In the genomic region with DNA sequence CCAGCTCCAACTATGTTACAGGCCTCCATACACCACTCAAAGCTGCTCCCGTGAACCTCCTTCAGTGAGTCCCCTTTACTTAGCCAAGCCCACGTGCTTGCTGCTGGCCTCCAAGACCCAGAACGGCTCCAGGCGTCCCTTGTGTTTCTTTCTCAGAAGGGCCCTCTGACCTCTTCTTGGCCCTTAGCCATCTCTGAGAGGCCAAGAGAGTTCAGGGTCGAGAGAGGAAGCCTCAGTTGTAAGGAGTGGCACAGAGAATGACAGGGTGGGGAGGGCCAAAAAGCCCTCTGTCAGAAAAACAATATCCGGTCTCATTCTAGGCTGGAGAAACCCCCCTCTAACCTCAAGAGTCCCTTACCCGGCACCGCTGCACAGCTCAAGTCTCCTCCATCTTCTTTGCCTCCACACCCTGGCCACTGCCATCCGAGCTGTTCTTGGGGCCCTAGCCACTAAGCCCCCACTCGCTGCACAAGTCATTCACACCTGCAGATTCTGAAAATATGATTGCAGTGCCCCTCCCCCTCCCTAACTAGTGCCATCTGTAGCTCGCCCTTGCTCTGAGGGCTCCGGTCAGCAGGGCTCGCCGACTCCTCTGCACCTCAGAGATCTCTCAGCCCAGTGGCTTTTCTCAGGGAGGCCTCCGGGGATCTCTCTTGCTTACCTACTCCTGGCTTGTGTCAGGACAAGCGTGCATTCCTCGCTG, we compare ENCODE assay signal across 15 mouse cellular contexts.
DNase-seq lines count a peak whose midpoint lies in the region; ATAC-seq lines count a peak whose summit lies in the region.
"Had no signal": no experiment of that assay in that cellular context is flagged by ENCODE, and none has a peak within 500 bp of the region (broad histone marks: within the 10 kb centered on the region; RNA-seq: fewer than 3 reads in every experiment).

No protein-coding gene starts in this region.

- H3K27ac ChIP-seq in midbrain, embryonic 10.5 days (replicated peaks), result peak overlapping the region; percentile 34; the same call in 1 of the 2 replicates
- H3K27ac ChIP-seq in midbrain, embryonic 13.5 days, result no peak overlapping the region
- H3K27ac ChIP-seq: limb, embryonic 13.5 days had no signal

- H3K9ac ChIP-seq in midbrain, embryonic 13.5 days (replicated peaks), result no peak overlapping the region
- H3K9ac ChIP-seq: limb, embryonic 13.5 days had no signal

- peak; percentile 39 for DNase-seq in embryo, embryonic 10 days (ENCODE audit: low spot score)
- DNase-seq in embryo, embryonic 9.5 days (ENCODE audit: extremely low spot score), result no peak
- DNase-seq in midbrain, embryonic 10.5 days (ENCODE audit: low spot score), result no peak
- DNase-seq in kidney, postnatal 36 days, result peak; percentile 6 to 41
- no peak for DNase-seq in thymus, postnatal 25 days
- no peak for DNase-seq in frontal cortex, postnatal 10 days (ENCODE audit: low spot score in 2 of 2)
- no peak for DNase-seq in urinary bladder, postnatal 10 days (ENCODE audit: low spot score)
- DNase-seq: cerebellum, adult 11-12 months; heart, adult 18-20 months; right cerebral cortex, postnatal 14 days had no signal

- H3K36me3 ChIP-seq in midbrain, embryonic 10.5 days, result no peaks in the 10 kb centered on the region
- no peaks in the 10 kb centered on the region for H3K36me3 ChIP-seq in midbrain, embryonic 13.5 days
- H3K36me3 ChIP-seq: limb, embryonic 13.5 days had no signal

- H3K4me3 ChIP-seq in midbrain, embryonic 10.5 days, result no peak overlapping the region
- no peak overlapping the region for H3K4me3 ChIP-seq in midbrain, embryonic 13.5 days (replicated peaks)
- H3K4me3 ChIP-seq: limb, embryonic 13.5 days; myocyte had no signal

- H3K4me1 ChIP-seq in midbrain, embryonic 10.5 days, result peaks cover 51% of the 10 kb centered on the region
- H3K4me1 ChIP-seq in midbrain, embryonic 13.5 days (replicated peaks), result peaks cover 60% of the 10 kb centered on the region

- 0 out of 2 replicates have a peak, but pooled peaks cover 10% of the 10 kb centered on the region for H3K27me3 ChIP-seq in midbrain, embryonic 10.5 days (ENCODE audit: low read depth, poor library complexity, severe bottlenecking)
- H3K27me3 ChIP-seq in midbrain, embryonic 13.5 days, result peaks cover 5% of the 10 kb centered on the region; the same call in 1 of the 2 replicates

- H3K9me3 ChIP-seq in midbrain, embryonic 10.5 days (replicated peaks), result no peaks in the 10 kb centered on the region
- no peaks in the 10 kb centered on the region for H3K9me3 ChIP-seq in midbrain, embryonic 13.5 days
- H3K9me3 ChIP-seq: limb, embryonic 13.5 days had no signal

- no peak overlapping the region for H3K4me2 ChIP-seq in midbrain, embryonic 13.5 days (replicated peaks)
- H3K4me2 ChIP-seq: limb, embryonic 13.5 days; midbrain, embryonic 11.5 days had no signal

- WGBS in midbrain, embryonic 10.5 days, result 64% methylated on average over 17 of the region's 17 CpGs
- WGBS in midbrain, embryonic 13.5 days, result 63% methylated on average over 17 of the region's 17 CpGs

- ATAC-seq in midbrain, embryonic 13.5 days, result no peak
- ATAC-seq: hindbrain, embryonic 16.5 days had no signal

Comparison
In these comparisons a context has a peak if more than half of its experiments do, and no peak if none do; other contexts are left out.
1. DNase-seq: peak in embryo, embryonic 10 days (single experiment) and kidney, postnatal 36 days (2 of 2); none in embryo, embryonic 9.5 days (single experiment), midbrain, embryonic 10.5 days (single experiment), thymus, postnatal 25 days (single experiment), frontal cortex, postnatal 10 days (0 of 2) and urinary bladder, postnatal 10 days (single experiment).